Mouse (Mus musculus) myocyte (in vitro differentiated cells): ENCODE data around the gene Akr1b7.

Experiments used
- E2F4 ChIP-seq: IDR thresholded peaks from one replicate; pipeline ENCODE4 v1.6.1; 2011; ENCODE audit warnings: mild to moderate bottlenecking, control low read depth, moderate library complexity; ENCODE audit not compliant: insufficient read depth
- MYOG ChIP-seq, 3 experiments: IDR thresholded peaks; one replicate each; pipeline ENCODE4 v1.6.1; 2011; ENCODE audit warnings: control low read depth in 2 of 3, low read depth in 2 of 3, mild to moderate bottlenecking in 2 of 3; ENCODE audit not compliant: insufficient read length in 2 of 3, control insufficient read depth in 1 of 3, insufficient read depth in 1 of 3
- POLR2A ChIP-seq: IDR thresholded peaks from one replicate; pipeline ENCODE4 v1.6.1; 2011; ENCODE audit warnings: low read depth, mild to moderate bottlenecking, control low read depth, moderate library complexity; ENCODE audit not compliant: insufficient read length
- POLR2AphosphoS2 ChIP-seq: IDR thresholded peaks from one replicate; pipeline ENCODE4 v1.6.1; 2011; ENCODE audit warnings: low read depth, control low read depth; ENCODE audit not compliant: insufficient read length
- TCF12 ChIP-seq: IDR thresholded peaks from one replicate; pipeline ENCODE4 v1.6.1; 2011; ENCODE audit warnings: mild to moderate bottlenecking, control low read depth; ENCODE audit not compliant: poor library complexity, insufficient read depth, severe bottlenecking
- TCF3 ChIP-seq: IDR thresholded peaks from one replicate; pipeline ENCODE4 v1.6.1; 2011; ENCODE audit warnings: low read depth, control low read depth; ENCODE audit not compliant: insufficient read length
- USF1 ChIP-seq: IDR thresholded peaks from one replicate; pipeline ENCODE4 v1.6.1; 2011; ENCODE audit warnings: low read depth, mild to moderate bottlenecking, control low read depth, moderate library complexity

DNA sequence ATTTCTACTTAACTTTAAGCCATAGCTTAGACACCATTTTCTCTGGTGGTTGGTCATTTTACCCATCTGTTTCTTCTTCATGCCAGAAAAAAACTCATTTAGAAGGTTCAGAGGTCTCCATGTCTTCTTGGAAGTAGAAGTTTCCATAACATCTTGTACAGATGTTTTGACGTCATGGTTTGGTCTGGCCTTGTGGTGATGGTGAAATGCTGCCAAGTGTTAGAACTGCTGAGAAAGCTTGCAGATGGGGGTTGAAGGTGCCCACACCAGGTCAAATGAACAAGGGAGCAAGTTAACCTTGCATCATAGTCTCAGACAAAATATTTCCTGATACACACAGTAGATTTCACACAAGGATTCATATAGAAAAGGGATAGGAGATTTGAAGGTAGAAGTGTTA is 36.6 kb downstream of the Akr1b7 start:
- no peak for TF ChIP-seq MYOG (IDR thresholded peaks at IDR 0.05; ENCODE audit: control insufficient read depth in 1 of 3, insufficient read depth in 1 of 3, insufficient read length in 2 of 3, low read depth in 2 of 3)
- no peak for TF ChIP-seq POLR2A
- TF ChIP-seq TCF12 = no peak
- no peak for TF ChIP-seq E2F4
- no peak for TF ChIP-seq USF1
- TF ChIP-seq TCF3 = no peak
- TF ChIP-seq POLR2AphosphoS2 = no peak
